Comparison of ENCODE assay signal across 43 mouse cellular contexts in the genomic region with DNA sequence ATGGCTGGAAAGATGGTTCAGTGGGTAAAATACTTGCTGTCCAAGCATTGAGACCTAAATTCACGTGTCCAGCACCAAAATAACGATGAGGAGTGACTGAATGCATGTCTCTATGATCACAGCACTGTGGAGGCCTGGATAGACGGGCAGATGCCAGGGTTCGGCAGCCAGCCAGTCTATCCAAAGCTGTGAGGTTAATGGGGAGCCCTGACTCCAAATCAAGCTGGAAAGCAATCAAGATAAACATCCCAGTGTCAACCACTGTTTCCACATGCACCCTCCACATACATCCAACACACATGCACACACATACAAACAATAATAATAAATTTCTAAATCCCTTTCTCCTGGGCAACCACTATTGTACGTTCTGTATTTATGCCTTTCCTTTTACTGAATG. TPM values are rescaled to one million over a fixed set of nuclear protein-coding genes. Genes with fewer than 3 reads are reported as not detected.
"Had no signal": no experiment of that assay in that cellular context is flagged by ENCODE, and none has a peak within 500 bp of the region (broad histone marks: within the 10 kb centered on the region; RNA-seq: fewer than 3 reads in every experiment).

No protein-coding gene starts in this region.

- H3K36me3 ChIP-seq: limb, embryonic 10.5 days; limb, embryonic 12.5 days; limb, embryonic 13.5 days; limb, embryonic 15.5 days; liver, embryonic 12.5 days; liver, embryonic 13.5 days; liver, embryonic 15.5 days; lung, embryonic 15.5 days; midbrain, embryonic 10.5 days; midbrain, embryonic 12.5 days; midbrain, embryonic 13.5 days; midbrain, embryonic 15.5 days; neural tube, embryonic 12.5 days had no signal

- H3K27me3 ChIP-seq: lung, embryonic 15.5 days; midbrain, embryonic 13.5 days; midbrain, embryonic 15.5 days had no signal

- H3K9me3 ChIP-seq: limb, embryonic 10.5 days; limb, embryonic 12.5 days; limb, embryonic 13.5 days; limb, embryonic 15.5 days; liver, embryonic 12.5 days; liver, embryonic 13.5 days; liver, embryonic 15.5 days; lung, embryonic 15.5 days; megakaryocyte, embryonic 14.5 days; midbrain, embryonic 10.5 days; midbrain, embryonic 12.5 days; midbrain, embryonic 13.5 days; midbrain, embryonic 15.5 days; neural tube, embryonic 12.5 days had no signal

- H3K4me2 ChIP-seq: limb, embryonic 12.5 days; limb, embryonic 13.5 days; limb, embryonic 15.5 days; liver, embryonic 12.5 days; liver, embryonic 13.5 days; liver, embryonic 15.5 days; lung, embryonic 14.5 days; lung, embryonic 15.5 days; midbrain, embryonic 11.5 days; midbrain, embryonic 12.5 days; midbrain, embryonic 13.5 days; midbrain, embryonic 15.5 days; neural tube, embryonic 12.5 days had no signal

- DNase-seq: liver; liver, embryonic 13.5 days; liver, postnatal 0 days; lung, adult 18-20 months; lung, adult 2 months; lung, embryonic 14.5 days; lung, postnatal 10 days; lung, postnatal 14 days; lung, postnatal 36 days; lung, postnatal 4 days; midbrain, embryonic 14.5 days had no signal

- H3K27ac ChIP-seq: left cerebral cortex, adult 2 months; limb, embryonic 10.5 days; limb, embryonic 12.5 days; limb, embryonic 13.5 days; limb, embryonic 15.5 days; liver, embryonic 12.5 days; liver, embryonic 13.5 days; liver, embryonic 14.5 days; liver, embryonic 15.5 days; lung, embryonic 15.5 days; macrophage; midbrain, embryonic 10.5 days; midbrain, embryonic 12.5 days; midbrain, embryonic 13.5 days; midbrain, embryonic 15.5 days; neural tube, embryonic 12.5 days had no signal

- H3K4me3 ChIP-seq: left cerebral cortex, adult 2 months; limb, embryonic 10.5 days; limb, embryonic 12.5 days; limb, embryonic 13.5 days; limb, embryonic 15.5 days; liver, embryonic 12.5 days; liver, embryonic 13.5 days; liver, embryonic 15.5 days; lung, embryonic 15.5 days; megakaryocyte, embryonic 14.5 days; midbrain, embryonic 10.5 days; midbrain, embryonic 12.5 days; midbrain, embryonic 13.5 days; midbrain, embryonic 15.5 days; myocyte; neural tube, embryonic 12.5 days had no signal

- H3K9ac ChIP-seq: limb, embryonic 12.5 days; limb, embryonic 13.5 days; limb, embryonic 15.5 days; liver, embryonic 12.5 days; liver, embryonic 13.5 days; liver, embryonic 14.5 days; liver, embryonic 15.5 days; liver, postnatal 0 days; lung, embryonic 14.5 days; lung, embryonic 15.5 days; midbrain, embryonic 12.5 days; midbrain, embryonic 13.5 days; midbrain, embryonic 15.5 days; neural tube, embryonic 12.5 days had no signal

- H3K4me1 ChIP-seq: liver, embryonic 12.5 days had no signal

- ATAC-seq: liver, embryonic 12.5 days; liver, postnatal 0 days; lung, postnatal 0 days; midbrain, embryonic 13.5 days; midbrain, embryonic 15.5 days; midbrain, embryonic 16.5 days had no signal

RNA-seq across cellular contexts. Expression of gene Cxcl1, which starts 2.4 kb away (rescaled TPM):
- total RNA-seq: left cerebral cortex, adult 18-20 months; left cerebral cortex, postnatal 25 days; megakaryocyte progenitor cell, adult 5-6 weeks; midbrain, postnatal 0 days; monocyte, adult 5-6 weeks had no signal
- polyA plus RNA-seq: midbrain, embryonic 10.5 days; midbrain, embryonic 11.5 days; midbrain, embryonic 12.5 days; midbrain, embryonic 13.5 days; midbrain, embryonic 14.5 days; midbrain, embryonic 16.5 days; neural tube, embryonic 11.5 days; neural tube, embryonic 12.5 days had no signal

RNA-seq across cellular contexts. Expression of gene Cxcl2, which starts 15.0 kb away (rescaled TPM):
- total RNA-seq: left cerebral cortex, adult 18-20 months; left cerebral cortex, adult 2 months; left cerebral cortex, adult 8-10 months; left cerebral cortex, postnatal 10 days; left cerebral cortex, postnatal 14 days; left cerebral cortex, postnatal 25 days; midbrain, postnatal 0 days had no signal
- polyA plus RNA-seq: limb, embryonic 10.5 days; limb, embryonic 11.5 days; limb, embryonic 12.5 days; limb, embryonic 15.5 days; liver, embryonic 12.5 days; liver, embryonic 13.5 days; liver, embryonic 15.5 days; liver, embryonic 16.5 days; lung, embryonic 14.5 days; lung, embryonic 15.5 days; lung, embryonic 16.5 days; midbrain, embryonic 10.5 days; midbrain, embryonic 11.5 days; midbrain, embryonic 12.5 days; midbrain, embryonic 13.5 days; midbrain, embryonic 14.5 days; midbrain, embryonic 15.5 days; myocyte; neural tube, embryonic 11.5 days; neural tube, embryonic 12.5 days had no signal
